Mouse (Mus musculus): Measurements from ENCODE around the gene Rbpms2. TPM values are rescaled to one million over a fixed set of nuclear protein-coding genes. Genes with fewer than 3 reads are reported as not detected.
"Not testable (repeated sequence)": the region's sequence is repeated elsewhere in the genome, so short reads cannot be mapped to it uniquely, and the experiment has no call there.

Rbpms2 gene
- polyA plus RNA-seq, 1 experiment from 2014 or later = 6.5 TPM

DNA sequence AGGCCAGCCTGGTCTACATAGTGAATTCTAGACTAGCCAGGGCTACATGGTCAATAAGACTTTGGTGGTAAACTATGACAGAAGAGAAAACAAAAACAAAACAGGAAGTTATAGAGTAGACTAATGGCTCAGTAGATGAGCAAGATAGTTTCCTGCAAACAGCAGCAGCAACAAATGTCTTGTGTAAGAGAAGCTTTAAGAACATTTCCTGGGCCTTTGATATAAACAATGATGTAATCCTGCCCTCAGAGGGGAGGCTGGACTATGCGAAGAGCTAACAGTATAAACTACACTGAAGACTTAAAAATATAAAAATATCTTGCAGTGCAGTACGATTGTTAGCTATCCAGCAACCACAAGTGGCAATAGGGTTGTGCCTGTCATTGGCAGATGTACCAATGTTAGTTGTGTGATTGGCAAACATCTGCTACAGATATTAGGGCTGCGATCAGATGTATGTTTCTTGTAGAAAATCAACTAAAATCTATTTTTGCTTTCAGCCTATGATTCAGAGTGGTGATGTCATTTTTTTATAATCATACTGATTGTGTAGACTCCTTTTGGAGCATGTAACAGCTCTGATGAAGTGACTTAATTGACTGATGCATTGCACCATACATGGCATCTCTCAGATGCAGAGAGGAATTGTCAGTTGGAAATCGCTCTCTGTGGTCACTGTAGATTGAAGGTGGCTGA is 51.6 kb downstream of the Rbpms2 start:
- WGBS = 40% methylated on average over 4 of the region's 4 CpGs
- DNase-seq (ENCODE audit: low spot score) = peak; percentile 94
- TF ChIP-seq EP300 (IDR thresholded peaks at IDR 0.05) (peak; percentile 61), CTCF (IDR thresholded peaks at IDR 0.05) (no peak)
- no peaks in the 10 kb centered on the region for H3K27me3 ChIP-seq (replicated peaks; ENCODE audit: insufficient read depth, low read length)
- H3K4me1 ChIP-seq (ENCODE audit: insufficient read depth, low read depth, low read length) = peaks cover 37% of the 10 kb centered on the region
- no peaks in the 10 kb centered on the region for H3K9me3 ChIP-seq (ENCODE audit: low read length)
- H3K9ac ChIP-seq (replicated peaks; ENCODE audit: low read depth) = 0 out of 2 replicates have a peak overlapping the region, but pooled peaks have one; percentile 9
- H3K36me3 ChIP-seq (ENCODE audit: insufficient read depth, low read length) = no peaks in the 10 kb centered on the region
- H3K4me3 ChIP-seq (ENCODE audit: low read depth, low read length) = no peak overlapping the region
- H3K27ac ChIP-seq (ENCODE audit: low read length) = peak overlapping the region; percentile 87
- H3K4me2 ChIP-seq (replicated peaks; ENCODE audit: low read depth, low read length) = peak overlapping the region; percentile 6; the same call in 1 of the 2 replicates
- ATAC-seq = peak; percentile 30

DNA sequence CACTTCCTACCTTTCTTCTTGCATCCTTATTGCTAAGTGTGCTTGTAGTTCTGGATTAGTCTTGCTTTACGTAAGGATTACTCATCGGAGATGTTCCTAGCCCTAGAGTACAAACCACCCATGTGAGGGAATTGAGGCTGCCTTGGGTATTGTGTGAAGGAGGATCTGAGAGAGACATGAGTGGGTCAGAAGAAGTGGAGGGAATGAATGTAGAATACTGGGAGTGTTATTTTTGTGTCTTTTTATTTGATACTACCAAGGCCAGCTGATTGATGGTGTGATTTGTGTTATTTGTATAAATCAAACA is 52.1 kb downstream of the Rbpms2 start:
- Histone ChIP-seq H3K4me3 (ENCODE audit: low read depth, low read length) (no peak overlapping the region), H3K36me3 (ENCODE audit: insufficient read depth, low read length) (no peaks in the 10 kb centered on the region), H3K9me3 (ENCODE audit: low read length) (no peaks in the 10 kb centered on the region), H3K27ac (ENCODE audit: low read length) (peak overlapping the region; percentile 87; the same call in 1 of the 2 replicates), H3K9ac (replicated peaks; ENCODE audit: low read depth) (0 out of 2 replicates have a peak overlapping the region, but pooled peaks have one; percentile 9), H3K27me3 (replicated peaks; ENCODE audit: insufficient read depth, low read length) (no peaks in the 10 kb centered on the region), H3K4me2 (replicated peaks; ENCODE audit: low read depth, low read length) (peak overlapping the region; percentile 6; the same call in 1 of the 2 replicates), H3K4me1 (ENCODE audit: insufficient read depth, low read depth, low read length) (peaks cover 37% of the 10 kb centered on the region)
- DNase-seq (ENCODE audit: low spot score) (no peak), ATAC-seq (no peak)
- TF ChIP-seq EP300 (IDR thresholded peaks at IDR 0.05) (no peak), CTCF (IDR thresholded peaks at IDR 0.05) (no peak)
- 59% methylated on average over 2 of the region's 2 CpGs for WGBS

DNA sequence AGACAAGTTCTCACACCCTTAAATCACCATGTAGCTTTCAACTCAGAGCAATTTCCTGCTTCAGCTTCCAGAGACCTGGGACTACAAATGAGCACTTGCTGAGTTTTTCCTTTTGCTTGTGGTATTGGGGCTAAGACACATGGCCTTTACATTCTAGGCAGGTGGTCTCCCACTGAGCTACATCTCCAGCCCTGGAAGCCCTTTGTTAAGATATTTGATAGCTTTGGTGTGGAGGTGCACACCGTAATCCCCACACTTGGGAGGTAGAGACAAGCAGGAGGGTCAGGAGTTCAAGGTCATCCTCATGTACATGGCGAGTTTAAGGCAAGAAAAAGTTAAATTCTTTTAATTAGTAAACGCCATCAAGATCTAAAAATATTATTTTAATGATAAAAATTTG is 52.7 kb downstream of the Rbpms2 start:
- Histone ChIP-seq H3K27ac (ENCODE audit: low read length) (no peak overlapping the region), H3K27me3 (replicated peaks; ENCODE audit: insufficient read depth, low read length) (no peaks in the 10 kb centered on the region), H3K4me2 (replicated peaks; ENCODE audit: low read depth, low read length) (no peak overlapping the region), H3K36me3 (ENCODE audit: insufficient read depth, low read length) (0 out of 2 replicates have a peak, but pooled peaks cover 4% of the 10 kb centered on the region), H3K9ac (replicated peaks; ENCODE audit: low read depth) (no peak overlapping the region), H3K4me3 (ENCODE audit: low read depth, low read length) (no peak overlapping the region), H3K4me1 (ENCODE audit: insufficient read depth, low read depth, low read length) (peaks cover 37% of the 10 kb centered on the region), H3K9me3 (ENCODE audit: low read length) (no peaks in the 10 kb centered on the region)
- WGBS = 84% methylated on average over 3 of the region's 3 CpGs
- no peak for ATAC-seq
- TF ChIP-seq CTCF (IDR thresholded peaks at IDR 0.05) (no peak), EP300 (IDR thresholded peaks at IDR 0.05) (no peak)
- no peak for DNase-seq (ENCODE audit: low spot score)

GRCm38 (mm10) chr9:65682994-65683393 is 53.5 kb downstream of the Rbpms2 start:
- ATAC-seq (no peak), DNase-seq (ENCODE audit: low spot score) (peak; percentile 62)
- 58% methylated on average over 1 of the region's 1 CpGs for WGBS
- no peaks in the 10 kb centered on the region for H3K9me3 ChIP-seq (ENCODE audit: low read length)
- peaks cover 37% of the 10 kb centered on the region for H3K4me1 ChIP-seq (ENCODE audit: insufficient read depth, low read depth, low read length)
- no peak overlapping the region for H3K27ac ChIP-seq (ENCODE audit: low read length)
- H3K9ac ChIP-seq (replicated peaks; ENCODE audit: low read depth) = no peak overlapping the region
- peak; percentile 66 for TF ChIP-seq CTCF (IDR thresholded peaks at IDR 0.05)
- TF ChIP-seq EP300 (IDR thresholded peaks at IDR 0.05) = no peak
- no peaks in the 10 kb centered on the region for H3K27me3 ChIP-seq (replicated peaks; ENCODE audit: insufficient read depth, low read length)
- no peak overlapping the region for H3K4me2 ChIP-seq (replicated peaks; ENCODE audit: low read depth, low read length)
- peaks cover 4% of the 10 kb centered on the region; the same call in 1 of the 2 replicates for H3K36me3 ChIP-seq (ENCODE audit: insufficient read depth, low read length)
- no peak overlapping the region for H3K4me3 ChIP-seq (ENCODE audit: low read depth, low read length)

DNA sequence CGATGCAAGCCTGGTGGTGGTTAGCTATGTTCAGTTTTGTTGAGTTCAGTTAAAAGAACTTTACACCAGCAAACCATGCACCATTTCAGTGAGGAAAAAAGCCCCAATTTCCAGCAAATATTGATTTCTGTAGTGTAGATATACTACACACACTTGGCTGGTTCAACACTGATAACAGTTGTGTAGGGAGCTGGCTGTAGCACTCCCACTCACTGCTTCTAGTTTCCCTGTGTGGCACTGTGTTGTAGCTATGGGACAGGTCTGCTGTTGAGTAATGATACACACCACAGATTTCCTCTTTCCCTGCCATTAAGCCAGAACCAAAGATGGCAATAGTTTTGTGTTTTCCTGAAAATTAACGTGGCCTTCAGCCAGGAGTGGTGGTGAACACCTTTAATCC is 55.3 kb downstream of the Rbpms2 start:
- ATAC-seq (no peak), DNase-seq (ENCODE audit: low spot score) (no peak)
- no peaks in the 10 kb centered on the region for H3K27me3 ChIP-seq (replicated peaks; ENCODE audit: insufficient read depth, low read length)
- no peak overlapping the region for H3K9ac ChIP-seq (replicated peaks; ENCODE audit: low read depth)
- no peak overlapping the region for H3K4me3 ChIP-seq (ENCODE audit: low read depth, low read length)
- peaks cover 4% of the 10 kb centered on the region; the same call in 1 of the 2 replicates for H3K36me3 ChIP-seq (ENCODE audit: insufficient read depth, low read length)
- no peak overlapping the region for H3K4me2 ChIP-seq (replicated peaks; ENCODE audit: low read depth, low read length)
- peaks cover 26% of the 10 kb centered on the region for H3K4me1 ChIP-seq (ENCODE audit: insufficient read depth, low read depth, low read length)
- no peak overlapping the region for H3K27ac ChIP-seq (ENCODE audit: low read length)
- WGBS = 71% methylated on average over 2 of the region's 2 CpGs
- H3K9me3 ChIP-seq (ENCODE audit: low read length) = no peaks in the 10 kb centered on the region
- TF ChIP-seq EP300 (IDR thresholded peaks at IDR 0.05) (no peak), CTCF (IDR thresholded peaks at IDR 0.05) (no peak)

DNA sequence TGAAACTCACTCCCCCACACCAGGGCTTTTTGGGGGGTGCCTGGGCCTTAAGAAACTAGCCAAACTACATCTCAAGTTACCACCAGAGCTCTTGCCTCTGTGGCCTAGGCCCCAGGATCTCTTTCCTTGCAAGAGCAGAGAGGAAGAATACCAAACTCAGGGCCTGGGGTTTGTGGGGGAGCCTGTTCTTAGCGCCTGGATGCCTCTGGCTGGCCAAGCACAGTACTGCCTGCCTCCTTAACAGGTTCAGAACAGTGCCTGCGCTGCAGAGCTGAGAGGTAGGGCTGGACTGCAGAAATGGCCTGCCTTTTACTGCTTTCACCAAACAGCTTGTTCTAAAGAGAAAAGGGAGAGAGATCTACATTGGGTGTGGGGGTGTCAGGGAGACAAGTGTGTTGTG is 60.4 kb downstream of the Rbpms2 start:
- H3K4me1 ChIP-seq (ENCODE audit: insufficient read depth, low read depth, low read length); H3K27me3 ChIP-seq (replicated peaks; ENCODE audit: insufficient read depth, low read length); ATAC-seq; H3K4me2 ChIP-seq (replicated peaks; ENCODE audit: low read depth, low read length); H3K9me3 ChIP-seq (ENCODE audit: low read length); H3K9ac ChIP-seq (replicated peaks; ENCODE audit: low read depth); H3K4me3 ChIP-seq (ENCODE audit: low read depth, low read length); DNase-seq (ENCODE audit: low spot score); H3K27ac ChIP-seq (ENCODE audit: low read length): not testable (repeated sequence)
- WGBS = 86% methylated on average over 1 of the region's 2 CpGs
- peaks cover 15% of the 10 kb centered on the region; the same call in 1 of the 2 replicates for H3K36me3 ChIP-seq (ENCODE audit: insufficient read depth, low read length)

Data from lung, postnatal 0 days (tissue).